Mouse (Mus musculus): ENCODE results near the gene 1700028K03Rik.

The 1700028K03Rik gene

GRCm38 (mm10) chr5:107545927-107546326 lies 11.4 kb downstream of the 1700028K03Rik start:
- no peak for DNase-seq

DNA sequence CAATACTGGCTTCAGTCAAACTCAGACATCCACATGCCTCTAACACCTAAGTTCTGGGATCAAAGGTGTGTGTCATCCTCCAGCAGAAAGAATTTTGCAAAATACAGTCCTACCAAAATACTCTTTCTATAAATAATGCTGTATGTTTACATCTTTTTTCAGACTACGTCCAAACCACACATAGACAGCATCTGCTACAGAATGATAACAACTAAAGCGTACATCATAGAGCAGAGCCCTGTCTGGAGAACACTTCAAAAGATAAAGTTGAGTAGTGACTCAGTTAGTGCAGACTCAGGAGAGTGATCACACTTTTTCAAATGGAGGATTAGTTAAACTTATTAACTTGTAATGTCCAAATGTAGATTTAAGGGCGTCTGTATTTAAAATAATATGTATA lies 13.4 kb downstream of the 1700028K03Rik start:
- DNase-seq: no peak

DNA sequence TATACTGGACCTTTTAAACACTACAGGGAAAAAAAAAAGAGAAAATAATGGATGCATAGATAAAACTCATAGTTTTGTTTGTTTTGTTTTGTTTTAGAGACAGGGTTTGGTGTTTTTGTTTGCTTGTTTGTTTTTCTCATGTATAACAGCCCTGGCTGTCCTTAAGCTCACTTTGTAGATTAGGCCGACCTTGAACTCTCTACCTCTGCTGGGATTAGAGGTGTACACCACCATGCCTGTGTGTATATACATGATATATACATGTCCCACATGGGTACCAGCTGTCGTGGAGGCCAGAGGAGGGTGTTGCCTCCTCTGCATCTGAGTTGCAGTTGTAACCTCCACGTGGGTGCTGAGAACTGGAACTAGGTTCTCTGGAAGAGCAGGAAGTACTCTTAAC lies 13.9 kb downstream of the 1700028K03Rik start:
- DNase-seq: no peak

DNA sequence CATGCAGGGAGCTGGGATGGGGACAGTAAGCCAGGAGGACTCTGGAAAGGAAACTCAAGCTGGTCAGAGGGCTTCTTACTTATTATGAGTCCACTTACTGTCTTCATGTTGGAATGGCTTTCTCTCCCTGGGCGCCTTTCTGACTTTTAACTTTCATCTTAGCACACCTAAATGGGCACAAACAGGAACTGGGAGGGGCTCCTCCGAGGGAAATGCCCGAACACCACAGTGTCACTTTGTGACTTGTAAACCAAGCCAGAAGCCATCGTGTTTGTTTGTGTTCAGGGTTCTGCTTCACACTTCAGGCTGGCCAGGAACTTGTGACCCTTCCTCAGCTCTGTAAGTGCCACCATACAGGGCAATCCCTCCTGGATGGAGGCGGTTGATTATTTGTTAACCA lies 19.8 kb downstream of the 1700028K03Rik start:
- no peak for DNase-seq

GRCm38 (mm10) chr5:107556969-107557368 lies 22.5 kb downstream of the 1700028K03Rik start:
- DNase-seq: no peak

DNA sequence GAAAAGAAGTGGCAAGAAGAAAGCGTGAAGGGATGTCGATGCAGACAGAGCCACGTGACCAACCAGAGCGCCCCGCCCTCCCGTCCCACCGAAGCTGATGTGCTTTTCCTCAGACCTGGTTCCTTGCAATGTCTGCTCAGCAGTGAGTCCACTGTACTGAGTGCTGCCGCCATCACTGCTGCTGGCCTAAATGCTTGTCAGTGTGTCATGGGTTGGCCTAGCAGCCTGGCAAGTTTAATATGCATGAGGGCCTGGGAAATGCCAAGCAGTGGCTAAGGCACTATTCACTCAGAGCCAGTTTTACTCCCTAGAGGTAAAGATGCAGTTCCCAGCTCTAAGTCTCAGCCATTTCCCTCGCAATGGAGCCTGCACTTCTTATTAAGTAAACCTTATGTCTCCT lies 34.6 kb downstream of the 1700028K03Rik start:
- no peak for DNase-seq

DNA sequence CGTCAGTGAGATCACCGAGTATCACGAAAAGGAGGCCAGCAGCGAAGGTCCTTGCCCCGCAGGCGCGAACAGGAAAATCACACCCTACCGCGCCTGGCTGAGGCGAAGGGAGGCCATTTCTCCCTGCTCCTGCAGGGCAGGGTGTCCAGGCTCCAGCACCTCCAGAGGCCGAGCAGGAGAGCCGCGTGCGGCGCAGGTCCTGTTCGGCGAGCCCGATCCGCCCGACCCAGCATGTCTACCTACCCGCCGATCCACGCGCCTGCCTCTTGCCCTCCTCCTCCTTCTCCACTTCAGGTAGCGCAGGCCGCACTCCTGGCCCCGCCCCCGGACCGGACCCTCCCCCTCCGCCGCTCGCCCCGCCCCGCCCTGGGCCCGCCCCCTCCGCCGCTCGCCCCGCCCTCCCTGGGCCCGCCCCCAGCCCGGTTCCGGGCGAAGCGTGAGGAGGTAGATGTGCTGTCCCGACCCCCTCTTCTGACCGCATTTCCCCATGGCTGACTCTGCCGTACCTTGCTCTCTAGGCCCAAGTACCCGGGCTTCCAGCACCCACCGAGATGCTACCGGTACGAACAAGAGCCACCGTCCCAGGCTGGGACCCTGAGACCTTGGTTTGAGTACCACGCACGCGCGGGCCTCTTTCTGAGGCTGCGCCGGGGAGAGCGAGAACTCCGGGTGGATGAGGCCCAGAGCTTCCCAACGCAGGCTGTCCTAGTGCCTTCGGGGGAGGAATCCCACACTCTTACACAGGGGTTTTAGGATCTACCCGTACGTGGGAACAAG lies 63.0 kb downstream of the 1700028K03Rik start, which contains the start of the genes Rpap2 and Glmn:
Gene Rpap2 (plus strand): TSS at position 73 of the 777 bp plus-strand sequence.
Gene Glmn (minus strand): TSS at position 588 of the 777 bp plus-strand sequence.
- peak; percentile 88 for DNase-seq

- DNase-seq: no peak
Observed at GRCm38 (mm10) chr5:107598380-107598779, 63.9 kb downstream of the 1700028K03Rik start.

All from kidney, adult 9 months (tissue).